Mouse (Mus musculus) bone marrow macrophage, adult 2 months (primary cell): ENCODE measurements around the gene Dr1. TPM values are rescaled to one million over a fixed set of nuclear protein-coding genes. Genes with fewer than 3 reads are reported as not detected.
"Not testable (repeated sequence)": the region's sequence is repeated elsewhere in the genome, so short reads cannot be mapped to it uniquely, and the experiment has no call there.

ENCODE experiments used
- H3K27ac ChIP-seq: 2 replicates; pipeline ENCODE4 v1.5.1; 2012; ENCODE audit warnings: low read depth, low read length; ENCODE audit not compliant: insufficient read depth
- H3K4me1 ChIP-seq: 2 replicates; pipeline ENCODE4 v1.6.1; 2012; ENCODE audit warnings: low read length; ENCODE audit not compliant: control insufficient read depth, insufficient read depth
- H3K4me3 ChIP-seq: 2 replicates; pipeline ENCODE4 v1.5.1; 2012; ENCODE audit warnings: mild to moderate bottlenecking, low read length, moderate library complexity; ENCODE audit not compliant: insufficient read depth
- CTCF ChIP-seq: IDR thresholded peaks from 2 replicates; pipeline ENCODE4 v1.5.1; 2012; ENCODE audit warnings: low read depth, mild to moderate bottlenecking, low read length, moderate library complexity
- POLR2A ChIP-seq: IDR thresholded peaks from 2 replicates; pipeline ENCODE4 v1.6.1; 2012; ENCODE audit warnings: mild to moderate bottlenecking, low read depth, low read length, borderline replicate concordance
- polyA plus RNA-seq: library from polyadenylated mRNA; stranded (reverse); fragments of >200 nt; gene quantifications from 2 replicates; pipeline ENCODE4 v1.2.4, GENCODE M21; 2012; ENCODE audit not compliant: missing spikeins, insufficient read depth, insufficient read length

Dr1 gene
- 56.9 and 58.4 TPM in 2 replicates for polyA plus RNA-seq

- Histone ChIP-seq H3K4me1 (peaks cover 27% of the 10 kb centered on the region), H3K4me3 (peak within 1 kb of the TSS; percentile 88), H3K27ac (peak within 1 kb of the TSS; percentile 88)
- TF ChIP-seq POLR2A (peak; percentile 34; the same call in 1 of the 2 replicates), CTCF (no peak)
Measured at GRCm38 (mm10) chr5:108268127-108269062, at the start of gene Dr1. Gene Dr1 (plus strand): TSS chr5:108268897.

DNA sequence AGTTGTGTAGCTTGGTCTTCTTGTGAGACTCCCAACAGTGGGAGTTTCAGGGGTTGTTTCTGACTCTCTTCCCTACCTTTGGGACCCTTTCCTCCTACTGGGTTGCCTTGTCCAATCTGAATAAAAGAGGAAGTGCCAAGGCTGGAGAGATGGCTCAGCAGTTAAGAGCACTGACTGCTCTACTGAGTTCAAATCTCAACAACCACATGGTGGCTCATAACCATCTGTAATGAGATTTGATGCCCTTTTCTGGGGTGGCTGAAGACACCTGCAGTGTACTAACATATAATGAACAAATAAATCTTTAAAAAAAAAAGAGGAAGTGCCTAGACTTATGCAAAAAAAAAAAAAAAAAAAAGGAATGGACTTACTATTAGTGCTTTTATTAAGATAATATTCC is 44.6 kb upstream of the Dr1 start:
- Histone ChIP-seq H3K4me1 (no peaks in the 10 kb centered on the region), H3K27ac (no peak overlapping the region), H3K4me3 (no peak overlapping the region)
- TF ChIP-seq POLR2A = no peak
- no peak for TF ChIP-seq CTCF

- Histone ChIP-seq H3K4me3 (no peak overlapping the region), H3K27ac (no peak overlapping the region), H3K4me1 (no peaks in the 10 kb centered on the region)
- TF ChIP-seq POLR2A (no peak), CTCF (no peak)
Measured at GRCm38 (mm10) chr5:108226159-108226558, 42.5 kb upstream of the Dr1 start.

GRCm38 (mm10) chr5:108246314-108246765 is 22.4 kb upstream of the Dr1 start:
- peak overlapping the region; percentile 22; the same call in 1 of the 2 replicates for H3K4me3 ChIP-seq
- TF ChIP-seq POLR2A = no peak
- TF ChIP-seq CTCF = no peak
- H3K4me1 ChIP-seq = peaks cover 19% of the 10 kb centered on the region
- H3K27ac ChIP-seq = peak overlapping the region; percentile 67

- TF ChIP-seq POLR2A (no peak), CTCF (no peak)
- H3K4me1 ChIP-seq = peaks cover 19% of the 10 kb centered on the region
- no peak overlapping the region for H3K4me3 ChIP-seq
- no peak overlapping the region for H3K27ac ChIP-seq
Measured at GRCm38 (mm10) chr5:108250033-108250432, 18.7 kb upstream of the Dr1 start.

DNA sequence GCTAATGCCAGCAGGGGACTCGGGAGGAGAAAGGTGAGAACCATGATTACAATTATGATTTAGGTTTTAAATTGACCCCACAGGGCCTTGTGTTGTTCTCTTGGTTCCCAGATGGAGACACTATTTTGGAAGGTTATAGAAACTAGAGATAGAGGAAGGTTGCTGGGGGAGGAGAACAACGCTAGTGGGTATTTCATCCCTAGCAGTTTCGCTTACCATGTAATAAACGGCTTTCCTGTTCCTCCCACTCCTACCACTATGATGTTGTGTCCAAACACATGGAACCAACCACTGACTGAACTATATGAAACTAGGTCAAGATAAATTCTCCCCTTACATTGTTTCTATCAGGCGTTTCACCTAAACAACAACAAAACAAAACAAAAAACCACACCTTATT is 13.4 kb upstream of the Dr1 start:
- no peak for TF ChIP-seq CTCF
- no peak for TF ChIP-seq POLR2A
- H3K4me3 ChIP-seq = no peak overlapping the region
- H3K4me1 ChIP-seq = no peaks in the 10 kb centered on the region
- H3K27ac ChIP-seq = no peak overlapping the region

DNA sequence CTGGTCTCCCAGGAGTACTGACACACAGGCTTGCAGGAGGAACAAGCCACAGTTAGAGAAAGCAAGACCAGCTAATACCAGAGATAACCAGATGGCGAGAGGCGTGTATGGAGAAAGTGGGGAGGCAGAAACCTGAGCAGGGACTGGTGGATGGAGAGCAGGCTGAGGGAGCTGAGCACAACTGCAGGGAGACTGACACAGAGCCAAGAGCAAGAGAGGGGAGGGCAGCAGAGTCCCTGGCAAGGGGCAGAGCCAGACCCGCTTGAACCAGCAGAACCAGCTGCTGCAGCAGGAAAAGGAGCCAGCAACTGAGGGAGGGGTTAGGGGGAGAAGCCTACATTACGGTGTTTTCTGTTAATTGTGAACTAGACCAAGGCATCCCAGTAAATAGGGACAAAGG is 6.0 kb upstream of the Dr1 start:
- no peak overlapping the region for H3K27ac ChIP-seq
- H3K4me1 ChIP-seq = peaks cover 10% of the 10 kb centered on the region
- no peak overlapping the region for H3K4me3 ChIP-seq
- TF ChIP-seq POLR2A (no peak), CTCF (no peak)

GRCm38 (mm10) chr5:108263785-108264184 is 4.9 kb upstream of the Dr1 start:
- not testable (repeated sequence) for H3K4me3 ChIP-seq, H3K27ac ChIP-seq
- peaks cover 14% of the 10 kb centered on the region for H3K4me1 ChIP-seq

DNA sequence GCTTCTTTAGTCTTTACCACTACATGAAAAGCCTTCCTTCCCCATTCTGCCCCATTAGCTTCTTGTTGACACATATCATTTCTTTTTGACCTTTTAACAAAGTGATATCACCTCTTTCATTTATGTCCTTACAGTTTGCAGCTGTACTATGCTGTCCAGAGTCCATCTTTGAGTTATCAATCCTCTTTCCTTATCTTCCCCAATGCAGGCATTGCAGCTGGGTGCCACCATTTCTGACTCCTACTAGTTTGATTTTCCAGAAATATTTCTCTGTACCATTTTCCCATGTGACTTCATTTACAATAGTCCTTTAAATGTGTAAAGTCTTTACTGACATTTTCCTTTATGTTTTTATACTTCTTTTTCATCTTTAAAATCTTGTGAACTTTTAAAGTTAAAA is 1.7 kb upstream of the Dr1 start:
- TF ChIP-seq CTCF = no peak
- no peak for TF ChIP-seq POLR2A
- no peak overlapping the region for H3K4me3 ChIP-seq
- no peak overlapping the region for H3K27ac ChIP-seq
- peaks cover 16% of the 10 kb centered on the region for H3K4me1 ChIP-seq

DNA sequence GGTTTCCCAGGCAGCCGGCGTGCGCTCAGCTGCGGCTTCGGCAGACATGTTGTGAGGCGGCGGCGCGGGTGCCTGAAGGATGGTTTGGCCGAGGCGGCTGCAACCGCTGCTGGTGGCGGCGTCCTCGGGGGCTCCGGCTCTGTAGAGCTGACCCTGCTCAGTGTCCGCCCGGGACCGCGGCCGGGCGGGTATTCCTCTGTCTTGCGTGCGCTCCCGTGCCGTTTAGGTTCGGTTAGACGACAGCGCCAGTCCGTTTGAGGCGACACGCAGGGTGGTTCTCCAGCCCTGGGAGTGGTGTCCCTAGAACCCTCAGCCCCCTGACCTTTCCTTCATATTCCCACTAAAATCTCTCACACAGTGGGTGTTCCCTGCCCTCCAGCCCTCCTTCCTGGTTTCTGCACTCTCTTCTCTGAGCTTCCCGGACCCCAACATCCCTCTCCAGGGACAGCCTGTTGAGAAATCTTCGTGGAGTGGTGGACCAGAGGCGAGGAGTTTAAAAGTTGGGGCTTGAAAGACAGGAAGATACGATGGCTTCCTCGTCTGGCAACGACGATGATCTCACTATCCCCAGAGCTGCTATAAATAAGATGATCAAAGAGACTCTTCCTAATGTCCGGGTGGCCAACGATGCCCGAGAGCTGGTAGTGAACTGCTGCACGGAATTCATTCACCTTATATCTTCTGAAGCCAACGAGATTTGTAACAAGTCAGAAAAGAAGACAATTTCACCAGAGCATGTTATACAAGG is 540 bp downstream of the Dr1 start:
- TF ChIP-seq POLR2A (no peak), CTCF (no peak)
- Histone ChIP-seq H3K27ac (peak overlapping the region; percentile 88), H3K4me1 (peaks cover 27% of the 10 kb centered on the region), H3K4me3 (peak overlapping the region; percentile 88)
